Mouse (Mus musculus): Measurements from ENCODE around the gene Dpp9. TPM values are rescaled to one million over a fixed set of nuclear protein-coding genes. Genes with fewer than 3 reads are reported as not detected.

Dpp9 gene
- polyA plus RNA-seq, 1 experiment from 2014 or later, result 33.6 TPM

DNA sequence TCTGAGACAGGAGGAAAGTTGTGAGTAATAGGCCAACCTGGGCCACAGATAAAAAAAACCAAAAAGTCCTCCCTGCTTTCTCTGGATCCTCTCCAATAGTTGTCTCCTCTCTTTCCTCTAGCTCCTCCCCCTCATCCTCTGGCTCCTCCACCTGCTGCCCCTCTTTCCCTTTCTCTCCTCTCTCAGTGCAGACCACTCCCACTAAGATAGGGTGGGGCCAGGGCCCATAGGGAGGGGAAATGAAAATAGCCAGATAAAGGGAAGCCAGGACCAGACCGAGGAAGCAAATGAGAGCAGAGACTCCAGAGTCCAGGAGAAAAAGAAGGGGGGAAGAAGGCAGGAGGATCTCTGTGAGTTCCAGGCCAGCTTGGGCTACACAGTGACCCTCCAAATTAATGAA lies 6.2 kb upstream of the Dpp9 start:
- no peaks in the 10 kb centered on the region for H3K27me3 ChIP-seq
- 36% methylated on average over 1 of the region's 1 CpGs for WGBS
- H3K36me3 ChIP-seq, result no peaks in the 10 kb centered on the region
- no peak for ATAC-seq (ENCODE audit: insufficient number of reproducible peaks, low FRiP score, low TSS enrichment, low read depth)
- H3K4me3 ChIP-seq, result no peak overlapping the region
- no peak overlapping the region for H3K4me2 ChIP-seq
- H3K27ac ChIP-seq, result no peak overlapping the region
- H3K4me1 ChIP-seq, result no peaks in the 10 kb centered on the region
- no peaks in the 10 kb centered on the region for H3K9me3 ChIP-seq
- H3K9ac ChIP-seq, result no peak overlapping the region

DNA sequence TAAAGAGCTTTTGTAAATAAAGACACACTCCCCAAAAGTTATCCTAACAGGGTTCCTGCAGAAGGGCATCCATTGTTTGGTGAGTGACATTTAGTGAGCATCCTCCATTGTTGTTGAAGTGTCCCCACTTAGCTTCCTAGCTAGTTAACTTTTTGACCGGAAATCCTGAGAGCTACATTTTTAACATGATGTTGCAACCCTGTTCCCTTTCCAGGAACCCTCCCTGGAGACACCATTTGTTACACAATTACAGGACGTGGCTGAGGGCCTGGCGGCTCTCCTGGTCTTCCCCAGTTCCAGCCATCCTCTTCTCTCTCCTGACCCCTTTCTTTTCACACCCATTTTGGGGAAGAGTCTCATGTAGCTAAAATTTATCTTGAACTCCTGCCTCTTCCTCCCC lies 1.1 kb upstream of the Dpp9 start:
- no peaks in the 10 kb centered on the region; the same call in 1 of the 2 replicates for H3K36me3 ChIP-seq
- peaks cover 18% of the 10 kb centered on the region for H3K4me1 ChIP-seq
- no peak overlapping the region for H3K9ac ChIP-seq
- H3K27me3 ChIP-seq, result no peaks in the 10 kb centered on the region
- no peak for ATAC-seq (ENCODE audit: insufficient number of reproducible peaks, low FRiP score, low TSS enrichment, low read depth)
- WGBS, result 50% methylated on average over 3 of the region's 3 CpGs
- no peak overlapping the region for H3K27ac ChIP-seq
- peak overlapping the region; percentile 78; the same call in 1 of the 2 replicates for H3K4me2 ChIP-seq
- no peak overlapping the region for H3K4me3 ChIP-seq
- H3K9me3 ChIP-seq, result no peaks in the 10 kb centered on the region

DNA sequence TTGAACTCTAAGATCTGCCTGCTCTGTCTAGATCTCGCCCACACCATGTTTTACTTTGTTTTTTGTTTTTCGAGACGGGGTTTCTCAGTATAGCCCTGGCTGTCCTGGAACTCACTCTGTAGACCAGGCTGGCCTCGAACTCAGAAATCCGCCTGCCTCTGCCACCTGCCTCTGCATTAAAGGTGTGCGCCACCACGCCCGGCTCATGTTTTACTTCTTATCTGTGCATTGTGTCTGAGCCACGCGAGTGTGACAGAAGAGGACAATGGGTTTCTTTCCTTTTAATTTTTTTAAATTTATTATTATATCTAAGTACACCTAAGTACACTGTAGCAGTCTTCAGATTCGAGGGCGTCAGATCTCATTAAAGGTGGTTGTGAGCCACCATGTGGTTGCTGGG lies 546 bp upstream of the Dpp9 start:
- Histone ChIP-seq H3K27ac (peak overlapping the region; percentile 79), H3K4me3 (peak overlapping the region; percentile 81), H3K4me2 (peak overlapping the region; percentile 78), H3K36me3 (no peaks in the 10 kb centered on the region; the same call in 1 of the 2 replicates), H3K27me3 (no peaks in the 10 kb centered on the region), H3K9ac (peak overlapping the region; percentile 87), H3K4me1 (peaks cover 18% of the 10 kb centered on the region), H3K9me3 (no peaks in the 10 kb centered on the region)
- 44% methylated on average over 12 of the region's 12 CpGs for WGBS
- ATAC-seq (ENCODE audit: insufficient number of reproducible peaks, low FRiP score, low TSS enrichment, low read depth), result no peak

DNA sequence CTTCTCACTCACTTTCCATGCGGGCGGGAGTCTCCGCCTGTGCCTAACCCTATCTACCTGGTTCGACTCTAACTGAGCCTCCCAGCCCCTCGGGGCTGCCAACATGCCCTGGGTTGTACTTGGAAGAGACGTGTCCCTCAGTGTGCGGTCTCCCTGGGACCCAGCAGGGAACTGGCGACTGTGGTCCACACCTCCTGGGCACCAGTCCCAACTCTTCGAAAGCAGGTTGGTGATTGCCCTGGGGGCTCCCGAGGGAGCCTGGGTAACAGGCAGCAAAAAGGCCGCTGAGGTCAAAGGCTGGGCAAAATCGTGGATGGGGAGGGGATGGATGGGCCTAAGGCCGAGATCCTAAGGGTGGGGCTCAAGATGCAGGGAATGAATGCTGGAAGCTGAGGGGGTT lies 1.0 kb downstream of the Dpp9 start:
- Histone ChIP-seq H3K9me3 (no peaks in the 10 kb centered on the region), H3K36me3 (peaks cover 3% of the 10 kb centered on the region), H3K27ac (no peak overlapping the region), H3K4me1 (peaks cover 18% of the 10 kb centered on the region), H3K27me3 (no peaks in the 10 kb centered on the region), H3K4me2 (peak overlapping the region; percentile 78), H3K9ac (peak overlapping the region; percentile 87), H3K4me3 (peak overlapping the region; percentile 81)
- ATAC-seq (ENCODE audit: insufficient number of reproducible peaks, low FRiP score, low TSS enrichment, low read depth), result no peak
- 62% methylated on average over 13 of the region's 13 CpGs for WGBS

DNA sequence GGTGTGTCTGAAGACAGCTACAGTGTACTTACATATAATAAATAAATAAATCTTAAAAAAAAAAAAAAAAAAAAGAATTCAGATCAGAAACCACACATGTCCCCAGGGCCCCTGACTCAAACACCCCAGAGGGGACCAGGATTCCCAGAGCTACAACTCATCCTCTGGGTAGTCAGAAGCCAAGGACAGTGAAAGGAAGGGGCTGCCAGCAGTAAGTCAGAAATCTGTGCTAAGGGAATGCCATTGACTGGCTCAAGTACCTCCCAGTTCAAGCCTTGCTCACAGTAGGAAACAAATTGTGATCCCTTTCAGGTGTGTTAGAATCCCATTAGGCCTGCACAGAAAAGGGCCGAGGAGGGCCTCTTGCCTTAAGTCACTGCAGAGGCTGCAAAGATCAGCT lies 4.5 kb downstream of the Dpp9 start:
- 76% methylated on average over 1 of the region's 1 CpGs for WGBS
- Histone ChIP-seq H3K27me3 (no peaks in the 10 kb centered on the region), H3K9ac (no peak overlapping the region), H3K4me1 (peaks cover 22% of the 10 kb centered on the region), H3K4me2 (no peak overlapping the region), H3K9me3 (no peaks in the 10 kb centered on the region), H3K36me3 (peaks cover 31% of the 10 kb centered on the region), H3K4me3 (no peak overlapping the region), H3K27ac (no peak overlapping the region)
- ATAC-seq (ENCODE audit: insufficient number of reproducible peaks, low FRiP score, low TSS enrichment, low read depth), result no peak

DNA sequence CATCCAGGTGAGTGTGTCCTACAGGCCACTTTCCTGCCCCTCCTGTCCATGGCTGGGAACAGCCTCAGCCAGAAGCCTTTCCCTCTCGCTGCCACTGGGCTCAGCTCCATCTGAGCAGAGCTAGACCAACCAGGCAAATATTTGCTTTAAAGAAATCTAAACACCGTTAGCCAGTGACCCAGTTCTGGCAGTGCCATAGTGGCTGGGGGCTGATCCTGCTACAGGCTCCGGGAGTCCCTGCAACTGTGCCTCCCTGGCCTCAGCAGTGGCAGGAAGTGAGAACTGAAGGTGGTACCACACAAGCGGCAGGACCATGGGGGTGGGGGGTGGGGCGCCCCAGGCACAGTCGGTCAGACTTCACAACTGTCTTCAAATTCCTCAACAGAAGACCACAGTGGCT lies 6.0 kb downstream of the Dpp9 start:
- Histone ChIP-seq H3K27me3 (no peaks in the 10 kb centered on the region), H3K4me1 (peaks cover 17% of the 10 kb centered on the region), H3K36me3 (peaks cover 46% of the 10 kb centered on the region), H3K27ac (peak overlapping the region; percentile 50; the same call in 1 of the 2 replicates), H3K9me3 (no peaks in the 10 kb centered on the region), H3K4me2 (no peak overlapping the region), H3K9ac (no peak overlapping the region), H3K4me3 (no peak overlapping the region)
- WGBS, result 61% methylated on average over 6 of the region's 6 CpGs
- no peak for ATAC-seq (ENCODE audit: insufficient number of reproducible peaks, low FRiP score, low TSS enrichment, low read depth)

DNA sequence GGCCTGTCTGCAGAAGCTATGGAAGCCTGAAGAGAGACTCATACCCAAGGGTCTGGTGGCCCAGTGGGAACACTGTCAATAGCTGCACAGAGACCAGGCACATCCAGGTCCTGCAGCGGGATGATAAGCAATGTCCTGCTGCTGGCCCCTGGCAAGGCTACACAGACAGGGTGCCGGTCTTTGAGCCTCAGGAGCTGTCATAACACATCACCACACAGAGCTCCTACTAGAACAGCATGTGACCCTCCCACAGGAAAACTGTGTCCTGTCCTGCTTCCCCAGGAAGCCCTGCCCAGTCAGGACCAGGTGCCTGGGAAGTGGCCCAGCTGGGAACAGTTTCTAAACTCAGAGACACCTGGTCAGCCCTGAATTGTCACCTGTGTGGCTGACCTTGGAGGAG lies 7.6 kb downstream of the Dpp9 start:
- Histone ChIP-seq H3K36me3 (peaks cover 62% of the 10 kb centered on the region), H3K9me3 (no peaks in the 10 kb centered on the region), H3K4me2 (no peak overlapping the region), H3K4me1 (peaks cover 3% of the 10 kb centered on the region; the same call in 1 of the 2 replicates), H3K27ac (no peak overlapping the region), H3K9ac (no peak overlapping the region), H3K4me3 (no peak overlapping the region), H3K27me3 (no peaks in the 10 kb centered on the region)
- 74% methylated on average over 2 of the region's 2 CpGs for WGBS
- no peak for ATAC-seq (ENCODE audit: insufficient number of reproducible peaks, low FRiP score, low TSS enrichment, low read depth)

DNA sequence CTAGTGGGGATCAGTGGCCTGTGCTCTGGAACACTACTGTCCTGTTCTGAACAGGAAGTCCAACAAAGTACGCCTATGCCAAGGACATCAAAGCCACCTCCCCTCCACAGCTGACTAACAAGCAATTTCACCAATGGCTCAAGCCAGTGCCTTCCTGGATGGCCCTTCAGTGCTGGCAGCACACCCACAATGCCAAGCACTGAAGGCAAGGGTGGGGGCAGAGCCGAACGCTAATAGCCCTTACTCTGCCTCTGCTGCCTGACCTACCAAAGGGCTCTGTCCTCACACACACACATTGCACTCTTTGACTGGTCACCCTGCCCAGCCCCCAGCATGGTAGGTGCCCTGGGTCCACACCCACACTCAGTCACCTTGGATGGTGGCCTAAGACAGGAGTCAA lies 9.9 kb downstream of the Dpp9 start:
- WGBS, result 86% methylated on average over 3 of the region's 3 CpGs
- no peaks in the 10 kb centered on the region for H3K9me3 ChIP-seq

DNA sequence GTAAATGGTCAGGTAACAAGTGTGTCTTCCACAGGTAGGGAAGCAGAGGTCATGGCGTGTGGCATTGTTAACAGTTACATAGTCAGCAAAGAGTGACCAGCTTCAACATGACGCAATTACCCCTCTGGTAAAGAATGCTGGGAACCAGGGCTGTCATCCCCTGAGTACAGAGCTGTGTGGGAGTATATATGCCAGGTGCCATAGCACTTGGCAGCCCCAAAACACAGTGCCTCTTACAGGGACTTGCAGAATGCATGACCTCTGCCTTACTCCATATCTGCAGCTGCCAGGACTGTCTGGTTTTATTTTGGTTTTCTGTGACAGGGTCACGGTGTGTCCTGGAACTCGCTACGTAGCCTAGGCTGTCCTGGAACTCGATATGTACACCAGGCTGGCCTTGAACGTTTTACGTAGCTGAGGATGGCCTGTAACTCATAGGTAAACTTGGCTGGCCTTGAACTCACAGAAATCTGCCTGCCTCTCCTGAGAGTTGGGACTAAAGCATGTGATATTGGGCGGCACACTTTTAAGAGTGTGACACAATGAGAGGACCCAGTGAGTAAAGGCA lies 10.7 kb downstream of the Dpp9 start:
- Histone ChIP-seq H3K4me2 (no peak overlapping the region), H3K9me3 (no peaks in the 10 kb centered on the region), H3K27me3 (no peaks in the 10 kb centered on the region), H3K9ac (no peak overlapping the region), H3K4me3 (no peak overlapping the region), H3K4me1 (peaks cover 3% of the 10 kb centered on the region; the same call in 1 of the 2 replicates), H3K36me3 (peaks cover 91% of the 10 kb centered on the region), H3K27ac (no peak overlapping the region)
- WGBS, result 87% methylated on average over 9 of the region's 9 CpGs
- no peak for ATAC-seq (ENCODE audit: insufficient number of reproducible peaks, low FRiP score, low TSS enrichment, low read depth)

More for the DNA sequence above, 9.9 kb downstream of the Dpp9 start:
- Histone ChIP-seq H3K9ac (no peak overlapping the region), H3K27me3 (no peaks in the 10 kb centered on the region), H3K36me3 (peaks cover 85% of the 10 kb centered on the region), H3K27ac (no peak overlapping the region), H3K4me1 (peaks cover 3% of the 10 kb centered on the region; the same call in 1 of the 2 replicates), H3K4me2 (no peak overlapping the region), H3K4me3 (no peak overlapping the region)
- no peak for ATAC-seq (ENCODE audit: insufficient number of reproducible peaks, low FRiP score, low TSS enrichment, low read depth)

DNA sequence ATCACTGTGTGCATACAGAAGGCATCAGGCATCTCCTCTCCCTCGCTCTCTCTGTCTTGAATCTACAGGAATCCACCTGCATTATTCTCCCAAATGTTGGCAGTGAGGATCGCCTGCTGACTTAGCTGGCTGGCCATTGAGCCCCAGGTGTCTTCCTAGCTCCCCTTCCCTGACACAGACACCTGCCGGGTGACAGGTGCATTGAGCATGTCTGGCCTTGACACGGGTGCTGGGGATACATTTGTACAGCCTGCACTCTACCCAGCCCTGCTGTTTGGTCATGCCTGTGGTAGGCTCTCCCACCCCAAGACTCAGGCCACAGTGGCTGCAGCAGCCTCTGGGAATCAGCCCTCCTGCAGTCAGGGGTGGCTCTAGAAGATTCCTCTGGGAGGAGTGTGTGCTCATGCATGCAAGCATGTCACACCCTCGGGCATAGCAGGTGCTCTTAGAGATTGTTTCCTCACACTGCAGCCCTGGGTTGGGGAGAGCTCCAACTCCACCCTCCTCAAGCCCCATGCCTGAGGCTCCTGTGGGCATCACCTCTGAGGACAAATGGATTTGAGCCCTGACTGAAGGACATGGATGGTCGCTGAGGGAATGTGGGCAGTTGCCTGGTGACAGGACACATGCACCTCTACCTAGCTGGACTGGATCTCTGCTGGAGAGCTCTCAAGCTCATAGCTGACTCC lies 11.6 kb downstream of the Dpp9 start:
- H3K36me3 ChIP-seq, result peaks cover 99% of the 10 kb centered on the region
- 85% methylated on average over 6 of the region's 6 CpGs for WGBS

DNA sequence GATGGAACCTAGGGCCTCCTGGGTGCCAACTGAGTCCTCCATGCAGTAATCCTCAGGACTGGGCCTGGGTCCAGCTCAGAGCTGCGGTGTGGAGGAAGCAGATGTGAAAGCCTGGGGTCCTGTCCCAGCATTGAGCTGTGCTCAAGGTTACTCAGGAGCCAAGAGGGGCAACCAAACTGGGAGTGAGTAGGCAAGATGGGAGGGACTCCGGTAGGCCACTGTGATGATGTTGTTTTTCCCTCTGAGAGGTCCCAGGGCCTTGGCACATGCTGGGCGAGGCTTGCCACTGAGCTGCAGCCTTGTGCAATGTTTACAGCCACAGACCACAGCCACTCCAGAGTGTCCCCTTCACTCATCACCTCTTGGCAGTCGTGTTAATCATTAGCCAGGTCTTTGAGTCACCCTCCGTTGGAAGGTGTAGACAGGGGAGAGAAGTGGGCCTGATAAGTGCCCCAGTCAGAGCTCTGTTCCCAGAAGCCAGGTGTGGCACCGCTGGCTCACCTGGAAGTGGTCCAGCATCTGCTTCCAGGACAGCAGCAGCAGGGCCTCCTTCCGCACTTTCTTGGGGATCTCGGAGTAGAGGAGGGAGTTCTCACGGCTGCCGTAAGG lies 12.3 kb downstream of the Dpp9 start:
- Histone ChIP-seq H3K36me3 (peaks cover 100% of the 10 kb centered on the region), H3K9ac (no peak overlapping the region), H3K4me3 (no peak overlapping the region), H3K27ac (no peak overlapping the region), H3K4me2 (no peak overlapping the region), H3K9me3 (no peaks in the 10 kb centered on the region), H3K4me1 (no peaks in the 10 kb centered on the region), H3K27me3 (no peaks in the 10 kb centered on the region)
- no peak for ATAC-seq (ENCODE audit: insufficient number of reproducible peaks, low FRiP score, low TSS enrichment, low read depth)
- WGBS, result 88% methylated on average over 10 of the region's 10 CpGs

More for the DNA sequence above, 11.6 kb downstream of the Dpp9 start:
- Histone ChIP-seq H3K9me3 (no peaks in the 10 kb centered on the region), H3K4me1 (no peaks in the 10 kb centered on the region), H3K27me3 (no peaks in the 10 kb centered on the region), H3K27ac (no peak overlapping the region), H3K4me2 (no peak overlapping the region), H3K4me3 (no peak overlapping the region), H3K9ac (no peak overlapping the region)
- no peak for ATAC-seq (ENCODE audit: insufficient number of reproducible peaks, low FRiP score, low TSS enrichment, low read depth)

DNA sequence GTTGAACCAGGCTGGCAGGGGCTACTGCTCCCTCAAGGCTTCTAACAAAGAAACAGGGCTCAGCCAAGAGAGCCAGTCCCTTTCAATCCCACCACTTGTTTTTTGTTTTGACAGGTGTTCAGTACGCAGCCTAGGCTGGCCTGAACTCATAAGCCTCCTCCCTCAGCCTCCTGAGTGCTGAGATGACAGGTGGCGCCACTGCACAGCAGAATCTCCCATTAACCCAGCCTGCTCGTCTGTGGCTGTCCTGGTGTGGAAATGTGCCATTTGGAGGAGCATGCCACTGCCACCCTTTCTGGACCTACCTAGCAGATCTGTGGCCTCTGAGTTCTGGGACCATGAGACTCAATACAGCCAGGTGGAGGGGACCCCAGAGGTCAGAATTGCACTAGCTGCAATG lies 15.0 kb downstream of the Dpp9 start:
- ATAC-seq (ENCODE audit: insufficient number of reproducible peaks, low FRiP score, low TSS enrichment, low read depth), result no peak
- H3K9ac ChIP-seq, result no peak overlapping the region
- H3K4me2 ChIP-seq, result no peak overlapping the region
- H3K27ac ChIP-seq, result no peak overlapping the region
- H3K36me3 ChIP-seq, result peaks cover 89% of the 10 kb centered on the region
- H3K4me3 ChIP-seq, result no peak overlapping the region
- WGBS, result 68% methylated on average over 3 of the region's 3 CpGs
- no peaks in the 10 kb centered on the region for H3K4me1 ChIP-seq
- no peaks in the 10 kb centered on the region for H3K27me3 ChIP-seq
- no peaks in the 10 kb centered on the region for H3K9me3 ChIP-seq
